Mouse (Mus musculus) liver, embryonic 14.5 days (tissue): ENCODE measurements around the gene Cyp2s1. TPM values are rescaled to one million over a fixed set of nuclear protein-coding genes. Genes with fewer than 3 reads are reported as not detected.

Experiments used
- ATAC-seq: fragments of 200-750 bp; cut with Nextera tagmentation; 2 replicates; pipeline ENCODE4 v1.8.0; 2017; ENCODE audit warnings: moderate number of reproducible peaks, mild to moderate bottlenecking, moderate library complexity; ENCODE audit not compliant: insufficient read depth
- DNase-seq, 3 experiments: peaks; one replicate each; pipeline ENCODE4 v3.0.0-alpha.2; 2012 to 2013; ENCODE audit warnings: low read depth in 3 of 3, low spot score in 3 of 3
- H3K27ac ChIP-seq: fragments of 300-500 bp; sonication (generic); 2 replicates; pipeline ENCODE4 v1.5.1; 2014; ENCODE audit warnings: moderate library complexity, mild to moderate bottlenecking, control low read depth, inconsistent platforms
- H3K27me3 ChIP-seq: fragments of 300-500 bp; sonication (generic); 2 replicates; pipeline ENCODE4 v1.6.1; 2014; ENCODE audit warnings: mild to moderate bottlenecking, low read length, moderate library complexity; ENCODE audit not compliant: control insufficient read depth, insufficient read depth
- H3K36me3 ChIP-seq: fragments of 300-500 bp; sonication (generic); replicated peaks from 2 replicates; pipeline ENCODE4 v1.6.1; 2014; ENCODE audit warnings: low read depth; ENCODE audit not compliant: control insufficient read depth, insufficient read depth
- H3K4me1 ChIP-seq, 2 experiments: fragments of 200-500 bp in 1 of 2; fragments of 300-500 bp in 1 of 2; sonication (generic) in 1 of 2; replicated peaks; 2 replicates each; pipeline ENCODE4 v1.6.1; 2012 to 2014; ENCODE audit warnings: antibody characterized with exemption in 1 of 2, inconsistent platforms in 1 of 2, low read length in 1 of 2; ENCODE audit not compliant: control insufficient read depth in 2 of 2, insufficient read depth in 2 of 2
- H3K4me2 ChIP-seq: fragments of 300-500 bp; sonication (generic); 2 replicates; pipeline ENCODE4 v1.6.1; 2014; ENCODE audit warnings: low read depth, mild to moderate bottlenecking, control low read depth, moderate library complexity
- H3K4me3 ChIP-seq, 2 experiments: fragments of 200-500 bp in 1 of 2; fragments of 300-500 bp in 1 of 2; sonication (generic) in 1 of 2; 2 replicates each; pipeline ENCODE4 v1.5.1; 2012 to 2014; ENCODE audit warnings: low read depth in 2 of 2, low read length in 2 of 2, mild to moderate bottlenecking in 2 of 2, control low read depth in 1 of 2, inconsistent platforms in 1 of 2, moderate library complexity in 1 of 2; ENCODE audit not compliant: insufficient read depth in 1 of 2
- H3K9ac ChIP-seq: fragments of 300-500 bp; sonication (generic); replicated peaks from 2 replicates; pipeline ENCODE4 v1.6.1; 2014; ENCODE audit warnings: mild to moderate bottlenecking, control low read depth, moderate library complexity
- H3K9me3 ChIP-seq: fragments of 300-500 bp; sonication (generic); 2 replicates; pipeline ENCODE4 v1.6.1; 2016; ENCODE audit warnings: low read length, mixed read lengths; ENCODE audit not compliant: control insufficient read depth
- CTCF ChIP-seq: IDR thresholded peaks from 2 replicates; pipeline ENCODE4 v1.5.1; 2016; ENCODE audit warnings: antibody characterized with exemption, low read depth, control low read depth
- EP300 ChIP-seq: IDR thresholded peaks from 2 replicates; pipeline ENCODE4 v1.6.1; 2016; ENCODE audit warnings: antibody characterized with exemption, low read depth
- WGBS: fragments of 180-500 bp; shearing (Covaris S2); extraction: QIAGEN DNeasy Blood & Tissue Kit; methylation state at CpG from one replicate; pipeline ENCODE4 v1.1.7; 2014; ENCODE audit not compliant: insufficient replicate concordance; 5-methylcytosine and 5-hydroxymethylcytosine counted together
- polyA plus RNA-seq, 2 experiments: library from polyadenylated mRNA; depleted of rRNA in 1 of 2; stranded (reverse) in 1 of 2; unstranded in 1 of 2; fragments of >200 nt; fragmentation: Nextera tagmentation in 1 of 2; extraction: Ambion mirVana in 1 of 2; gene quantifications; 2 replicates each; pipeline versions ENCODE4 v1.2.1 to v1.2.3; 2012 to 2014

Gene Cyp2s1
- polyA plus RNA-seq, 2 experiments, result 0.22 to 0.52 TPM

- Histone ChIP-seq H3K9me3 (no peaks in the 10 kb centered on the region), H3K9ac (peak overlapping the region; percentile 100), H3K27me3 (no peaks in the 10 kb centered on the region), H3K36me3 (peaks cover 13% of the 10 kb centered on the region), H3K4me3 (peak overlapping the region; percentile 90 to 100), H3K27ac (peak overlapping the region; percentile 93), H3K4me2 (peak overlapping the region; percentile 100), H3K4me1 (peaks cover 17 to 18% of the 10 kb centered on the region in 2 experiments)
- WGBS, result under 1% methylated on average over 18 of the region's 18 CpGs
- peak; percentile 66 to 70 (median 69) for DNase-seq
- TF ChIP-seq EP300 (no peak), CTCF (peak; percentile 78)
- no peak; the same call in 1 of the 2 replicates for ATAC-seq
These were observed 60.7 kb downstream of the Cyp2s1 start for GRCm38 (mm10) chr7:25756011-25756410.

- Histone ChIP-seq H3K27ac (peak overlapping the region; percentile 93), H3K27me3 (no peaks in the 10 kb centered on the region), H3K4me2 (peak overlapping the region; percentile 100), H3K4me3 (peak overlapping the region; percentile 90 to 100), H3K36me3 (peaks cover 18% of the 10 kb centered on the region), H3K9me3 (no peaks in the 10 kb centered on the region), H3K9ac (peak overlapping the region; percentile 100), H3K4me1 (peaks cover 17 to 18% of the 10 kb centered on the region in 2 experiments)
- ATAC-seq (peak; percentile 52), DNase-seq (no peak)
- under 1% methylated on average over 15 of the region's 15 CpGs for WGBS
- TF ChIP-seq CTCF, result no peak
- TF ChIP-seq EP300, result no peak; the same call in 1 of the 2 replicates
These were observed 61.3 kb downstream of the Cyp2s1 start for GRCm38 (mm10) chr7:25755468-25755833.

- peak; percentile 58 for TF ChIP-seq CTCF
- peak; percentile 53 for TF ChIP-seq EP300
- H3K27me3 ChIP-seq, result no peaks in the 10 kb centered on the region
- peak within 1 kb of the TSS; percentile 90 to 100 for H3K4me3 ChIP-seq
- ATAC-seq (peak; percentile 90), DNase-seq (peak; percentile 98)
- peak within 1 kb of the TSS; percentile 100 for H3K4me2 ChIP-seq
- 1% methylated on average over 55 of the region's 55 CpGs for WGBS
- peaks cover 24% of the 10 kb centered on the region for H3K36me3 ChIP-seq
- H3K9me3 ChIP-seq, result no peaks in the 10 kb centered on the region
- peak within 1 kb of the TSS; percentile 100 for H3K9ac ChIP-seq
- peak within 1 kb of the TSS; percentile 93 for H3K27ac ChIP-seq
- peaks cover 17 to 18% of the 10 kb centered on the region in 2 experiments for H3K4me1 ChIP-seq
These were observed 61.8 kb downstream of the Cyp2s1 start, which contains the start of gene Hnrnpul1 for GRCm38 (mm10) chr7:25754738-25755467. TSS of gene Hnrnpul1 (minus strand) at chr7:25754757.

GRCm38 (mm10) chr7:25754439-25754737, 62.3 kb downstream of the Cyp2s1 start:
- H3K27ac ChIP-seq, result peak overlapping the region; percentile 93
- peak overlapping the region; percentile 90 to 100 for H3K4me3 ChIP-seq
- no peaks in the 10 kb centered on the region for H3K9me3 ChIP-seq
- peak overlapping the region; percentile 100 for H3K9ac ChIP-seq
- peaks cover 29% of the 10 kb centered on the region for H3K36me3 ChIP-seq
- ATAC-seq (no peak), DNase-seq (no peak)
- under 1% methylated on average over 29 of the region's 30 CpGs for WGBS
- peaks cover 17 to 18% of the 10 kb centered on the region in 2 experiments for H3K4me1 ChIP-seq
- no peaks in the 10 kb centered on the region for H3K27me3 ChIP-seq
- peak overlapping the region; percentile 100 for H3K4me2 ChIP-seq
- TF ChIP-seq EP300 (no peak), CTCF (peak; percentile 16)

- Histone ChIP-seq H3K27ac (peak overlapping the region; percentile 93), H3K4me1 (peaks cover 17 to 18% of the 10 kb centered on the region in 2 experiments), H3K27me3 (no peaks in the 10 kb centered on the region), H3K4me2 (peak overlapping the region; percentile 100), H3K4me3 (peak overlapping the region; percentile 90 to 100), H3K36me3 (peaks cover 35% of the 10 kb centered on the region), H3K9ac (peak overlapping the region; percentile 100), H3K9me3 (no peaks in the 10 kb centered on the region)
- TF ChIP-seq EP300, result no peak
- no peak for TF ChIP-seq CTCF
- DNase-seq (peak in 1 of 3 experiments; percentile 24), ATAC-seq (peak; percentile 6; the same call in 1 of the 2 replicates)
- under 1% methylated on average over 46 of the region's 46 CpGs for WGBS
These were observed 62.9 kb downstream of the Cyp2s1 start for GRCm38 (mm10) chr7:25753643-25754438.
